Mouse (Mus musculus) heart, postnatal 0 days (tissue): Measurements from ENCODE around the gene Kcnab3. TPM values are rescaled to one million over a fixed set of nuclear protein-coding genes. Genes with fewer than 3 reads are reported as not detected.

Experiments used
- ATAC-seq: fragments of 200-750 bp; cut with Nextera tagmentation; 2 replicates; pipeline ENCODE4 v1.8.0; 2017; ENCODE audit warnings: low read depth, moderate number of reproducible peaks, moderate library complexity; ENCODE audit not compliant: insufficient read depth
- DNase-seq: peaks from one replicate; pipeline ENCODE4 v3.0.0-alpha.2; 2016; ENCODE audit warnings: low spot score
- H3K27ac ChIP-seq: fragments of 300-500 bp; sonication (generic); 2 replicates; pipeline ENCODE4 v1.5.1; 2014; ENCODE audit warnings: low read depth, mild to moderate bottlenecking
- H3K27me3 ChIP-seq: fragments of 300-500 bp; sonication (generic); 2 replicates; pipeline ENCODE4 v1.6.1; 2014; ENCODE audit warnings: low read length, mixed read lengths; ENCODE audit not compliant: control insufficient read depth, insufficient read depth
- H3K36me3 ChIP-seq: fragments of 300-500 bp; sonication (generic); replicated peaks from 2 replicates; pipeline ENCODE4 v1.6.1; 2014; ENCODE audit warnings: low read length, mixed read lengths; ENCODE audit not compliant: control insufficient read depth, insufficient read depth
- H3K4me1 ChIP-seq: fragments of 300-500 bp; sonication (generic); 2 replicates; pipeline ENCODE4 v1.6.1; 2014; ENCODE audit warnings: antibody characterized with exemption; ENCODE audit not compliant: control insufficient read depth, insufficient read depth
- H3K4me2 ChIP-seq: fragments of 300-500 bp; sonication (generic); 2 replicates; pipeline ENCODE4 v1.6.1; 2014; ENCODE audit warnings: low read depth, mild to moderate bottlenecking, low read length, moderate library complexity
- H3K4me3 ChIP-seq: fragments of 300-500 bp; sonication (generic); 2 replicates; pipeline ENCODE4 v1.5.1; 2014; ENCODE audit warnings: low read depth, low read length
- H3K9ac ChIP-seq: fragments of 300-500 bp; sonication (generic); replicated peaks from 2 replicates; pipeline ENCODE4 v1.6.1; 2014; ENCODE audit warnings: low read depth, low read length, mixed read lengths
- H3K9me3 ChIP-seq: fragments of 300-500 bp; sonication (generic); replicated peaks from 2 replicates; pipeline ENCODE4 v1.6.1; 2016; ENCODE audit warnings: low read length; ENCODE audit not compliant: control insufficient read depth
- CTCF ChIP-seq: IDR thresholded peaks from 2 replicates; pipeline ENCODE4 v1.5.1; 2016; ENCODE audit warnings: antibody characterized with exemption, control low read depth, low read depth
- EP300 ChIP-seq: IDR thresholded peaks from 2 replicates; pipeline ENCODE4 v1.6.1; 2016; ENCODE audit warnings: antibody characterized with exemption, low read depth
- WGBS: fragments of 180-500 bp; shearing (Covaris S2); extraction: QIAGEN DNeasy Blood & Tissue Kit; methylation state at CpG from one replicate; pipeline ENCODE4 v1.1.7; 2014; 5-methylcytosine and 5-hydroxymethylcytosine counted together
- polyA plus RNA-seq: library from polyadenylated mRNA; unstranded; fragments of >200 nt; fragmentation: Nextera tagmentation; extraction: Ambion mirVana; gene quantifications from 2 replicates; pipeline ENCODE4 v1.2.1, GENCODE M21; 2015
- total RNA-seq: library from RNA; depleted of rRNA; stranded (reverse); fragments of >200 nt; gene quantifications from 2 replicates; pipeline ENCODE4 v1.2.3, GENCODE M21; 2014; ENCODE audit warnings: low replicate concordance

Gene Kcnab3
- total and polyA plus RNA-seq, 2 experiments from 2014 or later: 1.1 to 1.4 TPM

GRCm38 (mm10) chr11:69368356-69369214, 42.5 kb downstream of the Kcnab3 start:
- Histone ChIP-seq H3K4me2 (peak overlapping the region; percentile 99), H3K27me3 (no peaks in the 10 kb centered on the region), H3K9ac (peak overlapping the region; percentile 99), H3K9me3 (no peaks in the 10 kb centered on the region), H3K4me1 (peaks cover 43% of the 10 kb centered on the region), H3K4me3 (peak overlapping the region; percentile 99), H3K36me3 (peaks cover 6% of the 10 kb centered on the region; the same call in 1 of the 2 replicates), H3K27ac (peak overlapping the region; percentile 97)
- ATAC-seq (peak; percentile 7), DNase-seq (peak; percentile 45)
- WGBS: 0% methylated on average over 60 of the region's 106 CpGs
- TF ChIP-seq EP300: no peak
- no peak for TF ChIP-seq CTCF

- Histone ChIP-seq H3K27ac (peak within 1 kb of the TSS; percentile 97), H3K4me1 (peaks cover 39% of the 10 kb centered on the region), H3K27me3 (no peaks in the 10 kb centered on the region), H3K4me2 (peak within 1 kb of the TSS; percentile 99), H3K9me3 (no peaks in the 10 kb centered on the region), H3K9ac (peak within 1 kb of the TSS; percentile 99), H3K4me3 (peak within 1 kb of the TSS; percentile 99), H3K36me3 (0 out of 2 replicates have a peak, but pooled peaks cover 6% of the 10 kb centered on the region)
- DNase-seq: no peak
- no peak for ATAC-seq
- no peak for TF ChIP-seq CTCF
- TF ChIP-seq EP300: no peak
- 2% methylated on average over 20 of the region's 34 CpGs for WGBS
These were observed 43.3 kb downstream of the Kcnab3 start, which contains the start of gene Chd3 for GRCm38 (mm10) chr11:69369215-69369989. TSS of gene Chd3 (minus strand) at chr11:69369406.

GRCm38 (mm10) chr11:69369990-69370816, 44.1 kb downstream of the Kcnab3 start:
- WGBS: 43% methylated on average over 2 of the region's 2 CpGs
- Histone ChIP-seq H3K27me3 (no peaks in the 10 kb centered on the region), H3K27ac (peak overlapping the region; percentile 97), H3K9me3 (no peaks in the 10 kb centered on the region), H3K4me2 (peak overlapping the region; percentile 99; the same call in 1 of the 2 replicates), H3K4me1 (peaks cover 31% of the 10 kb centered on the region), H3K4me3 (peak overlapping the region; percentile 99), H3K36me3 (0 out of 2 replicates have a peak, but pooled peaks cover 6% of the 10 kb centered on the region), H3K9ac (0 out of 2 replicates have a peak overlapping the region, but pooled peaks have one; percentile 99)
- TF ChIP-seq EP300 (no peak), CTCF (no peak)
- ATAC-seq: no peak
- DNase-seq: no peak

- TF ChIP-seq CTCF (no peak), EP300 (no peak)
- H3K4me2 ChIP-seq: no peak overlapping the region
- H3K4me3 ChIP-seq: no peak overlapping the region
- DNase-seq (no peak), ATAC-seq (no peak)
- H3K27me3 ChIP-seq: no peaks in the 10 kb centered on the region
- H3K9me3 ChIP-seq: no peaks in the 10 kb centered on the region
- 0 out of 2 replicates have a peak, but pooled peaks cover 6% of the 10 kb centered on the region for H3K36me3 ChIP-seq
- no peak overlapping the region for H3K9ac ChIP-seq
- 36% methylated on average over 9 of the region's 9 CpGs for WGBS
- peaks cover 25% of the 10 kb centered on the region for H3K4me1 ChIP-seq
- H3K27ac ChIP-seq: peak overlapping the region; percentile 5; the same call in 1 of the 2 replicates
These were observed 44.8 kb downstream of the Kcnab3 start for GRCm38 (mm10) chr11:69370817-69371215.

- H3K4me2 ChIP-seq: no peak overlapping the region
These were observed 45.5 kb downstream of the Kcnab3 start for GRCm38 (mm10) chr11:69371601-69372000.

More at GRCm38 (mm10) chr11:69371601-69372000, 45.5 kb downstream of the Kcnab3 start:
- WGBS: 63% methylated on average over 12 of the region's 12 CpGs
- Histone ChIP-seq H3K4me3 (no peak overlapping the region), H3K27me3 (no peaks in the 10 kb centered on the region), H3K36me3 (0 out of 2 replicates have a peak, but pooled peaks cover 6% of the 10 kb centered on the region), H3K27ac (no peak overlapping the region), H3K9me3 (no peaks in the 10 kb centered on the region), H3K4me1 (peaks cover 18% of the 10 kb centered on the region), H3K9ac (no peak overlapping the region)
- DNase-seq (no peak), ATAC-seq (no peak)
- TF ChIP-seq EP300: no peak
- TF ChIP-seq CTCF: no peak
